13 mouse cellular contexts compared by ENCODE assay signal in genomic region chr2:174436076-174436701, GRCm38 (mm10). TPM values are rescaled to one million over a fixed set of nuclear protein-coding genes. Genes with fewer than 3 reads are reported as not detected.
DNase-seq lines count a peak whose midpoint lies in the region; ATAC-seq and TF ChIP-seq lines count a peak whose summit lies in the region.
"Had no signal": no experiment of that assay in that cellular context is flagged by ENCODE, and none has a peak within 500 bp of the region (broad histone marks: within the 10 kb centered on the region; RNA-seq: fewer than 3 reads in every experiment).

No protein-coding gene starts in this region.

- WGBS in hindbrain, embryonic 13.5 days: 95% methylated on average over 26 of the region's 26 CpGs
- 90% methylated on average over 26 of the region's 26 CpGs for WGBS in neural tube, embryonic 15.5 days

- peaks cover 13% of the 10 kb centered on the region for H3K4me1 ChIP-seq in brown adipose tissue, adult 24 weeks (ENCODE audit: control insufficient read depth, insufficient read depth, insufficient read length, low read length)
- H3K4me1 ChIP-seq in hindbrain, embryonic 13.5 days (replicated peaks): peaks cover 23% of the 10 kb centered on the region
- peaks cover 20% of the 10 kb centered on the region for H3K4me1 ChIP-seq in neural tube, embryonic 15.5 days

- no peak overlapping the region for H3K27ac ChIP-seq in layer of hippocampus, adult 2 months
- H3K27ac ChIP-seq in brown adipose tissue, adult 24 weeks (replicated peaks; ENCODE audit: low read depth, low read length): peak overlapping the region; percentile 15; the same call in 1 of the 2 replicates
- H3K27ac ChIP-seq in hindbrain, embryonic 13.5 days: no peak overlapping the region
- no peak overlapping the region for H3K27ac ChIP-seq in neural tube, embryonic 15.5 days (replicated peaks)
- H3K27ac ChIP-seq: kidney, embryonic 15.5 days; left cerebral cortex, adult 2 months had no signal

- peak; percentile 84 for DNase-seq in layer of hippocampus, adult 9-11 months
- no peak for DNase-seq in layer of hippocampus, adult 2 months (ENCODE audit: low spot score in 2 of 2)
- peak; percentile 71 for DNase-seq in lung, postnatal 36 days
- DNase-seq in spleen, postnatal 36 days (ENCODE audit: low spot score in 2 of 2): peak; percentile 79 to 87
- DNase-seq: cerebellum, postnatal 10 days had no signal

- peaks cover 8% of the 10 kb centered on the region for H3K36me3 ChIP-seq in hindbrain, embryonic 13.5 days
- H3K36me3 ChIP-seq in neural tube, embryonic 15.5 days: no peaks in the 10 kb centered on the region

- no peaks in the 10 kb centered on the region for H3K9me3 ChIP-seq in hindbrain, embryonic 13.5 days
- no peaks in the 10 kb centered on the region for H3K9me3 ChIP-seq in neural tube, embryonic 15.5 days (replicated peaks)
- H3K9me3 ChIP-seq: kidney, embryonic 15.5 days; liver, embryonic 12.5 days had no signal

- no peak for TF ChIP-seq CTCF in layer of hippocampus, adult 2 months (conservative IDR thresholded peaks at IDR 0.05)

- no peaks in the 10 kb centered on the region for H3K27me3 ChIP-seq in hindbrain, embryonic 13.5 days
- no peaks in the 10 kb centered on the region for H3K27me3 ChIP-seq in neural tube, embryonic 15.5 days (replicated peaks)
- H3K27me3 ChIP-seq: kidney, embryonic 15.5 days; liver, embryonic 12.5 days had no signal

- no peak overlapping the region for H3K9ac ChIP-seq in hindbrain, embryonic 13.5 days
- H3K9ac ChIP-seq in neural tube, embryonic 15.5 days (replicated peaks): no peak overlapping the region
- H3K9ac ChIP-seq: kidney, embryonic 15.5 days; liver, embryonic 12.5 days had no signal

- no peak overlapping the region for H3K4me3 ChIP-seq in layer of hippocampus, adult 2 months
- no peak overlapping the region for H3K4me3 ChIP-seq in brown adipose tissue, adult 24 weeks (ENCODE audit: insufficient read depth, low read depth, low read length)
- H3K4me3 ChIP-seq in hindbrain, embryonic 13.5 days: no peak overlapping the region
- no peak overlapping the region for H3K4me3 ChIP-seq in neural tube, embryonic 15.5 days (replicated peaks)
- H3K4me3 ChIP-seq: kidney, embryonic 15.5 days; left cerebral cortex, adult 2 months; myocyte had no signal

- H3K4me2 ChIP-seq in hindbrain, embryonic 13.5 days: no peak overlapping the region
- H3K4me2 ChIP-seq in neural tube, embryonic 15.5 days: no peak overlapping the region
- H3K4me2 ChIP-seq: kidney, embryonic 15.5 days had no signal

- ATAC-seq in hindbrain, embryonic 13.5 days (ENCODE audit: low FRiP score): no peak
- no peak for ATAC-seq in neural tube, embryonic 15.5 days (ENCODE audit: low FRiP score)
- ATAC-seq: liver, embryonic 12.5 days had no signal

RNA-seq across cellular contexts. Expression of gene Ctsz, which starts 2.6 kb away (rescaled TPM):
- 10 to 100 TPM; 28.1 to 32.5 TPM for total RNA-seq in layer of hippocampus, adult 2 months (2021)
- 155 and 162 TPM in 2 replicates for polyA plus RNA-seq in brown adipose tissue, adult 24 weeks (2012; ENCODE audit: insufficient read depth, insufficient read length, missing spikeins)
- polyA plus RNA-seq in hindbrain, embryonic 13.5 days (2015; fragmentation: Nextera tagmentation; extraction: Ambion mirVana): 80.8 and 81.5 TPM in 2 replicates
- 85.7 and 106 TPM in 2 replicates for polyA plus RNA-seq in neural tube, embryonic 15.5 days (2015; fragmentation: Nextera tagmentation; extraction: Ambion mirVana)

RNA-seq across cellular contexts. Expression of gene Tubb1, which starts 14.3 kb away (rescaled TPM):
- total RNA-seq in layer of hippocampus, adult 2 months (2021): not detected
- not detected in 2 replicates for polyA plus RNA-seq in brown adipose tissue, adult 24 weeks (2012; ENCODE audit: insufficient read depth, insufficient read length, missing spikeins)
- 1.0 and 1.9 TPM in 2 replicates for polyA plus RNA-seq in hindbrain, embryonic 13.5 days (2015; fragmentation: Nextera tagmentation; extraction: Ambion mirVana)
- polyA plus RNA-seq in neural tube, embryonic 15.5 days (2015; fragmentation: Nextera tagmentation; extraction: Ambion mirVana): 0.29 and 0.50 TPM in 2 replicates
- total RNA-seq: left cerebral cortex, adult 2 months had no signal
- polyA plus RNA-seq: frontal cortex, adult 2 months; myocyte had no signal

RNA-seq across cellular contexts. Expression of gene Nelfcd, which starts 20.6 kb away (rescaled TPM):
- total RNA-seq in layer of hippocampus, adult 2 months (2021): 10 to 100 TPM; 45.2 to 55.6 TPM
- 19.5 and 27.0 TPM in 2 replicates for polyA plus RNA-seq in brown adipose tissue, adult 24 weeks (2012; ENCODE audit: insufficient read depth, insufficient read length, missing spikeins)
- polyA plus RNA-seq in hindbrain, embryonic 13.5 days (2015; fragmentation: Nextera tagmentation; extraction: Ambion mirVana): 115 and 118 TPM in 2 replicates
- 101 TPM in 2 replicates for polyA plus RNA-seq in neural tube, embryonic 15.5 days (2015; fragmentation: Nextera tagmentation; extraction: Ambion mirVana)

RNA-seq across cellular contexts. Expression of gene Atp5e, which starts 27.7 kb away (rescaled TPM):
- 100 to 1,000 TPM; 271 to 305 TPM for total RNA-seq in layer of hippocampus, adult 2 months (2021)
- polyA plus RNA-seq in brown adipose tissue, adult 24 weeks (2012; ENCODE audit: insufficient read depth, insufficient read length, missing spikeins): 3,468 and 3,874 TPM in 2 replicates
- 832 and 843 TPM in 2 replicates for polyA plus RNA-seq in hindbrain, embryonic 13.5 days (2015; fragmentation: Nextera tagmentation; extraction: Ambion mirVana)
- polyA plus RNA-seq in neural tube, embryonic 15.5 days (2015; fragmentation: Nextera tagmentation; extraction: Ambion mirVana): 758 and 902 TPM in 2 replicates

RNA-seq across cellular contexts. Expression of gene Prelid3b, which starts 36.7 kb away (rescaled TPM):
- 10 to 100 TPM; 39.9 to 43.5 TPM for total RNA-seq in layer of hippocampus, adult 2 months (2021)
- polyA plus RNA-seq in brown adipose tissue, adult 24 weeks (2012; ENCODE audit: insufficient read depth, insufficient read length, missing spikeins): 263 and 265 TPM in 2 replicates
- polyA plus RNA-seq in hindbrain, embryonic 13.5 days (2015; fragmentation: Nextera tagmentation; extraction: Ambion mirVana): 111 and 114 TPM in 2 replicates
- polyA plus RNA-seq in neural tube, embryonic 15.5 days (2015; fragmentation: Nextera tagmentation; extraction: Ambion mirVana): 110 and 112 TPM in 2 replicates

Comparison
In these comparisons a context has a peak if more than half of its experiments do, and no peak if none do; other contexts are left out.
1. DNase-seq: peak in layer of hippocampus, adult 9-11 months (single experiment), lung, postnatal 36 days (single experiment) and spleen, postnatal 36 days (2 of 2); none in layer of hippocampus, adult 2 months (0 of 2).